Mouse (Mus musculus): ENCODE measurements around the gene Tcf7l2.

GRCm38 (mm10) chr19:55714665-55715064, 27.0 kb upstream of the Tcf7l2 start:
- TF ChIP-seq CTCF (conservative IDR thresholded peaks at IDR 0.05 in 1 of 2, IDR thresholded peaks at IDR 0.05 in 1 of 2; ENCODE audit: low read depth in 2 of 2, low read length in 2 of 2) (no peak), POLR2A (IDR thresholded peaks at IDR 0.05; ENCODE audit: low read depth, low read length) (no peak), POLR2AphosphoS2 (IDR thresholded peaks at IDR 0.05; ENCODE audit: low read depth, low read length) (no peak), EP300 (IDR thresholded peaks at IDR 0.05; ENCODE audit: low read length) (no peak), MAFK (IDR thresholded peaks at IDR 0.05; ENCODE audit: insufficient replicate concordance, low read length) (no peak), ZKSCAN1 (IDR thresholded peaks at IDR 0.05; ENCODE audit: borderline replicate concordance, low read depth, low read length) (no peak), USF2 (conservative IDR thresholded peaks at IDR 0.05; ENCODE audit: low read depth, low read length) (no peak)

Data from CH12.LX (cell line).